Mouse (Mus musculus) right cerebral cortex, adult 18-20 months (tissue): ENCODE data around the gene Sod1.

Experiments used
- DNase-seq: peaks from one replicate; pipeline ENCODE4 v3.0.0; 2022; ENCODE audit warnings: mixed read lengths

Gene Sod1

DNA sequence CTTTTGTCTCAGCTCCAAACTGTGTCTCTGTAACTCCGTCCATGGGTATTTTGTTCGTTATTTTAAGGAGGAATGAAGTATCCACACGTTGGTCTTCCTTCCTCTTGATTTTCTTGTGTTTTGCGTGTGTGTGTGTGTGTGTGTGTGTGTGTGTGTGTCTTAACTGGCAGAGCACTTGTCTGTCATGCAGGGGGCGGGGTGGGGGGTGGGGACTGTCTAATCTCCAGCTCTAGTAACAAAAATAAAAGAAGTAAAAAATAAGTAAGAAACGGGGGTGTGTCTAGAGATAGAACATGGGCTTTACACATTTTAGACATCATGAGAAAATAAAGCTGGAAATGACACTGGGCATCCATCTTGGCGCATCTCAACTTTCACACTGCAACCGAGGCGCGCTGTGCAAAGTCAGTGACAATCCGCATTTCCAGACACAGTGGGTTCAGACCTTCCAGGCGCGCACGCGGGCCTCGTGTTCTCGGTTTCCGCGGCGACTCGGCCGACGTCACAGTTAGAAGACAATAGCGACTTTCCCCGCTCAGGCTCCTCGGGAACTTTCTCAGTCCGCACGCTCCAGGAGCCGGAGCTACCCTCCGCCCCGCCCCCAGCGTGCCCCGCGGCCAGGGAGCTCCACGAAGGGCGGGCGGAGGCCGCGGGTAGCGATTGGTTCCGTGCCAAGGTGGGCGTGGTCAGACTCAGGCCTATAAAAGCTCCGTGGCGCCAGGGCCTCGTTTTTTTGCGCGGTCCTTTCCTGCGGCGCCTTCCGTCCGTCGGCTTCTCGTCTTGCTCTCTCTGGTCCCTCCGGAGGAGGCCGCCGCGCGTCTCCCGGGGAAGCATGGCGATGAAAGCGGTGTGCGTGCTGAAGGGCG, at the start of gene Sod1:
Sod1 (plus strand) TSS at position 729 of the 866 bp plus-strand sequence.
- peak; percentile 91 for DNase-seq

- DNase-seq: no peak
Observed at GRCm38 (mm10) chr16:90171416-90171815, 49.1 kb upstream of the Sod1 start.

GRCm38 (mm10) chr16:90176472-90176871, 44.1 kb upstream of the Sod1 start:
- DNase-seq: peak; percentile 73

DNA sequence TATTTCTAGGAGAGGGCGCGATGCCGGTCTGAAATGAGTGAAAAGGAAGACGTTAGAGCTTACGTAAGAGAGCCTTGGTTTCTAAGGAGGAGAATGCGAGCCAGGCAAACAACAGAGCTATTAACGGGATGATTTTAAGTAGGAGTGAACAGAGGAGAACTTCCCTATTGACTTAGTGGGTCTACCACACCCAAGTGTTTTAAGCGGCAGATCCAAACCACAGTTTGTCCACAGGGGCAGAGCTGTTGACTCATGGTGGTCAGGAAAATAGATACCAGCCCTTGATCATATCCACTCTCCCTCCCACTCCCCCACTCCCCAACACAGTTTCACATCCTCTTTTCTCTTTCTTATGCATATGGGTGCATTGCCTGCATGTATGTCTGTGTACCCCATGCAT, 43.1 kb upstream of the Sod1 start:
- DNase-seq: no peak

- no peak for DNase-seq
Observed at GRCm38 (mm10) chr16:90178404-90178803, 42.1 kb upstream of the Sod1 start.

- DNase-seq: no peak
Observed at GRCm38 (mm10) chr16:90179892-90180291, 40.7 kb upstream of the Sod1 start.

- no peak for DNase-seq
Observed at GRCm38 (mm10) chr16:90180975-90181374, 39.6 kb upstream of the Sod1 start.

- no peak for DNase-seq
Observed at GRCm38 (mm10) chr16:90181673-90182072, 38.9 kb upstream of the Sod1 start.

DNA sequence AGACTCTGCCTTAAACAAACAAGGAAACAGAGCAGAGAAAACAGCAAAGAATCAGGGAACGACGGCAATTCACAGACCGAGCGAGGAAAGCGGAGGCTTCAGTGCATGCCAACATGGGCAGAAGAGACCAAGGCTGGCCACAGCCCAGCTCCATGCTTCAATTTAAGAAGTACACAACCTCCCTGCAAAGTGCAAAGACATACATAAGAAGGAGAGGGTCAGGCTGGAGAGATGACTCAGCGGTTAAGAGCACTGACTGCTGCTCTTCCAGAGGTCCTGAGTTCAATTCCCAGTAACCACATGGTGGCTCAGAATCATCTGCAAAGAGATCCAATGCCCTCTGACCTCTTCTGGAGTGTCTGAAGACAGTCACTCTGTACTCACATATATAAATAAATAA, 36.4 kb upstream of the Sod1 start:
- no peak for DNase-seq

GRCm38 (mm10) chr16:90185928-90186588, 34.5 kb upstream of the Sod1 start:
- peak; percentile 84 for DNase-seq

- no peak for DNase-seq
Observed at GRCm38 (mm10) chr16:90187453-90187852, 33.1 kb upstream of the Sod1 start.

DNA sequence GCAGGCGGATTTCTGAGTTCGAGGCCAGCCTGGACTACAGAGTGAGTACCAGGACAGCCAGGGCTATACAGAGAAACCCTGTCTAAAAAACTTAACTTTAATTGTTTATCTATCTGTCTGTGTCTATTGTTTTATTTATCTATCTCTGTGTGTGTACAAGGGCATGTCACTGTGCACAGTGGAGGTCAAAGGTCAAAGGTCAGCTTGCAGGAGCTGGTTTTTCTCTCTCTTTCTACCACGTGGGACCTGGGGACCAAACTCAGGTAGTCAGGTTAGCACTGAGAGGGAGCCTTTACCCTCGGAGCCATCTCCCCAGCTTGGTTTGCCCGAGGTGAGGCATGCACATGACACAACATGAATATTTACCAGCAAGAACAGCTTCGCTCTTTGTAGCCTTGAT, 29.3 kb upstream of the Sod1 start:
- DNase-seq: no peak

GRCm38 (mm10) chr16:90193719-90194118, 26.8 kb upstream of the Sod1 start:
- no peak for DNase-seq

- no peak for DNase-seq
Observed at GRCm38 (mm10) chr16:90196688-90197240, 23.8 kb upstream of the Sod1 start.

DNA sequence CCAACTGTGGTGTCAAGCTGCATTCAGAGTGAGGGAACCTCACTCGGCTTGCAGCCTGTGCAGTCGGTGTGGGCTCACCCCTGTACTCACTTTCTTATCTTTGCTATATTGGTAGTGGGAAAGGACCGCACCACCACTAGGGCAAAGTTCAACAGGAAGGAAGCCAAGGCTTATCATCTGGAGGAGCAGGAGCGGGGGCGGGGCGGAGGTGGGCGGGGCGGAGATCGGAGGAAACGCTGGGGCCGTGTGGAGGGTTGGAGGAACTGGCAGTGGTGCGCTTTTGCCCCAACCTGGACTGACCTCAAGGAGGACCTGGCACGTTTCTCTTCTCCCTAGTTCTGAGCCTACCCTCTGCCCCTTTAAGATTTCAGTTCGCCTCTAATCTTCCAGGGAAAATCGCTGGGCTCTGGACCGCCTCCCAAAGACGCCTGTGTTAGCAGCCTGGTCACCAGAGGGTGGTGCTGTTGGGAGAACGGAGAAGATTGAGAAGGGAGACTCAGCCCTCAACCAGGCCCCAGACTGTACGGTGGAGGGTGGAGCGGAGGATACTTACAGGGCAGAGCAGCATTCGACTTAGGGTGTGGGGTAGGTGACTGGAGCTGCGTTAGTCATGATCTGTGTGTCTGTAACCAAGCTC, 23.1 kb upstream of the Sod1 start:
- peak; percentile 59 for DNase-seq

GRCm38 (mm10) chr16:90198626-90199025, 21.9 kb upstream of the Sod1 start:
- no peak for DNase-seq

DNA sequence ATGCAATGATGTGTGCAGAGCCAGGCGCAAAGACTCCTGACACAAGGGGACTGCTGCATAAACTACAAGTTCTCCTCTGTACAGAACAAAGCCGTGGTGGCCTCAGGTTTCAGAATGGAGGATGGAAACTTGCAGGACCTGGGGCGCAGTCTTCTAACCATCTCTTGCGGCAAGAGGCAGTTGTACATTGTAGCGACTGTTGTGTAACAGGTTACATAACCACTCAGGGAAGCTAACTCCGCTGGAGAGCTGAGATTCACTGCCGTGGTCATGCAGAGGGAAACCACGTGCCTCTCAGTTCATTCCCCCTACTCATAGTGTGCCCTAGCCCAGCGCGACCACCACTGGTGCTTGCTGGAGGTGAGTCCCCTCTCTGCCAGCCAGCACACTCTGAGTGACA, 21.4 kb upstream of the Sod1 start:
- DNase-seq: no peak

DNA sequence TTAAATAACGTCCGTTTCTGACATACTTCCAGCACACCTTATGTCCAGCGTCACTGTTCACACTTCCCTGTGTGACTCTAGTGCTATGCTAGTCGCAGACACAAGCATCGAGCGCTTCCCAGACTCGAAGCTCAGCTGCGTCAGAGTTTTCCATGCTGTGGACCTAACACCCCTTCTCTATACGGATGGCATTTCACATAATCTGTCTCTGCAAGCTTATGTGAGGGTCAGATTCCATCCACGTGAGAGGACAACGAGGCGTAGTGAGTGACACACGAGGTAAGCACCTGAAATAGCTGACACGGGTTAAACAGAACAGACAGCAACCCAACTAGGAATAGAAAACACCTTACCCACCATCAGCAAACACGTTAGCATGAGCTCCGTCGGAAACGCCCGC, 18.4 kb upstream of the Sod1 start:
- DNase-seq: no peak

GRCm38 (mm10) chr16:90203226-90203962, 17.2 kb upstream of the Sod1 start:
- no peak for DNase-seq

GRCm38 (mm10) chr16:90204868-90205267, 15.7 kb upstream of the Sod1 start:
- DNase-seq: no peak

DNA sequence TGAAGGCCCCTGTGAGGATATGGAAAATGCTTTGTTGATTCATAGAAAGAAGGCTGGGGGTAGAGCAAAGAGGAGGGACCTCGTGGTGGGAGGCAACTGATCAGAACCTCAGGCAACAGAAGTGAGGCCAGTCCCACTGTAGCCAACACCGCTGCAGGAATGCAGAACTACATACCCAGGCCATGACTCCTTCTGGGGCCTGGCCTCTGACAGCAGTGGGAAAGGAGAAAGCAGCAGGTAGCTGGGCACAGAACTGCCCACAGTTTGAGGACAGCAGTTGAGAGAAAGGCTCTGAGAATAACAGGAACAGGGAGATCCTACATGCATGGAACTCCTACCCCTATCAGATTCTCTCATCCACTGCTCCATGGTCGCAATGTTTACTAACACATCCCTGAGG, 11.6 kb upstream of the Sod1 start:
- no peak for DNase-seq

GRCm38 (mm10) chr16:90210717-90211116, 9.8 kb upstream of the Sod1 start:
- DNase-seq: no peak

DNA sequence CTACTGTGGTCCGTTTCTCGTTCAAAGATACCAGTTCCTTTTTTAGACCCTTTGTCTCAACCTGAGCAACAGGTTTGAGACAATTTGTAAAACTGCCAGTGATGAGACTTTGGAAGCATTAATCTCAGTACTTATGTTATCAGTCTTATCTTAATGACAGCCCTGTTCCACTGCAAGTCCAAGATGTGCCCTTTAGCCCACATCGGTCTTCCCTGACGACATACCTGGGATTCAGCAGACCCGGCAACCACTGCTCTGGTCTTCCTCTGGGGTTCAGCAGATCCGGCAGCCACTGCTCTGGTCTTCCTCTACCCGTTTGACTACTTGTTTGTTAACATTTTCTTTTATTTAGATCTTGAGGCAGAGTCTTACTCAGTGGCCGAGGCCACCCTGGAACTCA, 8.8 kb upstream of the Sod1 start:
- DNase-seq: no peak
